ENCODE assay signal across 15 mouse cellular contexts in genomic region chr15:93712594-93712993, GRCm38 (mm10).
DNase-seq lines count a peak whose midpoint lies in the region; ATAC-seq and TF ChIP-seq lines count a peak whose summit lies in the region.
"Had no signal": no experiment of that assay in that cellular context is flagged by ENCODE, and none has a peak within 500 bp of the region (broad histone marks: within the 10 kb centered on the region; RNA-seq: fewer than 3 reads in every experiment).

No protein-coding gene starts in this region.

- no peak overlapping the region for H3K4me2 ChIP-seq in lung, postnatal 0 days (replicated peaks; ENCODE audit: low read depth, low read length)
- H3K4me2 ChIP-seq: heart, embryonic 11.5 days; hindbrain, embryonic 15.5 days; midbrain, embryonic 15.5 days; neural tube, embryonic 15.5 days; stomach, embryonic 15.5 days had no signal

- peaks cover 4% of the 10 kb centered on the region; the same call in 1 of the 2 replicates for H3K4me1 ChIP-seq in lung, postnatal 0 days (ENCODE audit: insufficient read depth, low read depth, low read length)
- H3K4me1 ChIP-seq: hindbrain, embryonic 15.5 days; midbrain, embryonic 15.5 days had no signal

- H3K9me3 ChIP-seq in lung, postnatal 0 days (ENCODE audit: low read length): no peaks in the 10 kb centered on the region
- H3K9me3 ChIP-seq: hindbrain, embryonic 15.5 days; midbrain, embryonic 15.5 days; neural tube, embryonic 15.5 days; stomach, embryonic 15.5 days had no signal

- no peak overlapping the region for H3K4me3 ChIP-seq in lung, postnatal 0 days (ENCODE audit: low read depth, low read length)
- H3K4me3 ChIP-seq: hindbrain, embryonic 15.5 days; midbrain, embryonic 15.5 days; neural tube, embryonic 15.5 days; stomach, embryonic 15.5 days had no signal

- DNase-seq in kidney, postnatal 4 days: peak; percentile 28 to 50
- DNase-seq in kidney, postnatal 25 days: no peak
- DNase-seq in ZHBTc4 (ENCODE audit: low read depth, low spot score): peak; percentile 23
- peak; percentile 52 for DNase-seq in lung, postnatal 0 days (ENCODE audit: low spot score)
- peak; percentile 58 to 65 for DNase-seq in thymus, postnatal 10 days (ENCODE audit: low spot score in 2 of 2)
- no peak for DNase-seq in ovary, postnatal 14 days (ENCODE audit: low spot score)
- DNase-seq: cerebellum, postnatal 36 days; right cerebral cortex, postnatal 25 days had no signal

- TF ChIP-seq EP300 in lung, postnatal 0 days (IDR thresholded peaks at IDR 0.05): no peak

- no peaks in the 10 kb centered on the region for H3K27me3 ChIP-seq in lung, postnatal 0 days (replicated peaks; ENCODE audit: insufficient read depth, low read length)
- H3K27me3 ChIP-seq: hindbrain, embryonic 15.5 days; midbrain, embryonic 15.5 days; neural tube, embryonic 15.5 days; stomach, embryonic 15.5 days had no signal

- no peak overlapping the region for H3K9ac ChIP-seq in lung, postnatal 0 days (replicated peaks; ENCODE audit: low read depth)
- H3K9ac ChIP-seq: hindbrain, embryonic 15.5 days; midbrain, embryonic 15.5 days; neural tube, embryonic 15.5 days; stomach, embryonic 15.5 days had no signal

- ATAC-seq in lung, postnatal 0 days: peak; percentile 25
- ATAC-seq in frontal cortex, adult (ENCODE audit: low TSS enrichment): no peak
- ATAC-seq in monocyte, adult 5-6 weeks (replicated peaks; ENCODE audit: insufficient number of reproducible peaks, low FRiP score, low TSS enrichment, poor library complexity, severe bottlenecking): no peak
- ATAC-seq: midbrain, embryonic 15.5 days had no signal

- H3K27ac ChIP-seq in lung, postnatal 0 days (ENCODE audit: low read length): peak overlapping the region; percentile 55; the same call in 1 of the 2 replicates
- H3K27ac ChIP-seq: hindbrain, embryonic 15.5 days; midbrain, embryonic 15.5 days; neural tube, embryonic 15.5 days had no signal

- TF ChIP-seq CTCF in lung, postnatal 0 days (IDR thresholded peaks at IDR 0.05): no peak

- no peaks in the 10 kb centered on the region for H3K36me3 ChIP-seq in lung, postnatal 0 days (ENCODE audit: insufficient read depth, low read length)
- H3K36me3 ChIP-seq: hindbrain, embryonic 15.5 days; midbrain, embryonic 15.5 days; neural tube, embryonic 15.5 days; stomach, embryonic 15.5 days had no signal

- 43% methylated on average over 10 of the region's 10 CpGs for WGBS in lung, postnatal 0 days

Comparison
In these comparisons a context has a peak if more than half of its experiments do, and no peak if none do; other contexts are left out.
1. DNase-seq: peak in kidney, postnatal 4 days (2 of 2), ZHBTc4 (single experiment), lung, postnatal 0 days (single experiment) and thymus, postnatal 10 days (2 of 2); none in kidney, postnatal 25 days (0 of 2) and ovary, postnatal 14 days (single experiment).